Comparison of ENCODE assay signal across 8 mouse cellular contexts in genomic region chr4:155580420-155580819, GRCm38 (mm10). TPM values are rescaled to one million over a fixed set of nuclear protein-coding genes. Genes with fewer than 3 reads are reported as not detected.
DNase-seq lines count a peak whose midpoint lies in the region; TF ChIP-seq lines count a peak whose summit lies in the region.

No protein-coding gene starts in this region.

- no peak for TF ChIP-seq POLR2A in ES-Bruce4 (IDR thresholded peaks at IDR 0.05; ENCODE audit: insufficient read depth, low read length)

- H3K36me3 ChIP-seq in ES-Bruce4 (ENCODE audit: control insufficient read depth, insufficient read depth, low read length, poor library complexity, severe bottlenecking), result peaks cover 24% of the 10 kb centered on the region

- H3K27ac ChIP-seq in ES-Bruce4 (ENCODE audit: insufficient read depth, low read length), result no peak overlapping the region
- no peak overlapping the region for H3K27ac ChIP-seq in left cerebral cortex, adult 2 months

- no peaks in the 10 kb centered on the region for H3K9me3 ChIP-seq in ES-Bruce4 (replicated peaks; ENCODE audit: control insufficient read depth, insufficient read depth, low read length, poor library complexity, severe bottlenecking)

- H3K4me1 ChIP-seq in ES-Bruce4 (ENCODE audit: control insufficient read depth, insufficient read depth, low read length), result no peaks in the 10 kb centered on the region

- intact Hi-C loops in heart, postnatal 10 days (cut with DNase I), result loop anchor here (1.0 to 5.0 kb wide), 2 partner anchors 99 to 213 kb away; no protein-coding TSS in a partner anchor
- intact Hi-C loops in left cerebral cortex, adult 2 months (cut with DNase I), result loop anchor here (1.0 kb wide), 1 partner anchor 98 kb away; no protein-coding TSS in a partner anchor

- H3K9ac ChIP-seq in ES-Bruce4 (ENCODE audit: low read depth, poor library complexity, severe bottlenecking), result no peak overlapping the region

- TF ChIP-seq EP300 in ES-Bruce4 (IDR thresholded peaks at IDR 0.05; ENCODE audit: insufficient read depth, low read depth, low read length), result no peak

- peak; percentile 58 to 80 for DNase-seq in heart, postnatal 10 days
- no peak for DNase-seq in heart, adult 9 months (ENCODE audit: low spot score in 2 of 2)
- DNase-seq in 3T3-L1 (ENCODE audit: low read depth, low spot score), result peak; percentile 64
- DNase-seq in embryo, embryonic 11 days, result peak; percentile 65
- DNase-seq in left cerebral cortex, adult 2 months (ENCODE audit: extremely low spot score in 1 of 2, low spot score in 2 of 2), result peak in 1 of 2 experiments; percentile 55
- DNase-seq in right cerebral cortex, adult 2 months (ENCODE audit: low spot score in 2 of 2), result peak; percentile 66 to 75
- DNase-seq in ovary, postnatal 36 days (ENCODE audit: low spot score), result no peak

- H3K4me3 ChIP-seq in ES-Bruce4 (ENCODE audit: low read depth, low read length), result no peak overlapping the region
- H3K4me3 ChIP-seq in left cerebral cortex, adult 2 months, result no peak overlapping the region

- no peaks in the 10 kb centered on the region for H3K27me3 ChIP-seq in ES-Bruce4 (ENCODE audit: control insufficient read depth, insufficient read depth, low read length, poor library complexity, severe bottlenecking)

- TF ChIP-seq CTCF in ES-Bruce4 (IDR thresholded peaks at IDR 0.05; ENCODE audit: low read depth, low read length), result peak; percentile 61
- TF ChIP-seq CTCF in left cerebral cortex, adult 2 months (IDR thresholded peaks at IDR 0.05), result peak; percentile 95

RNA-seq across cellular contexts. Expression of gene Nadk, which starts 18.2 kb away (rescaled TPM):
- 10 to 100 TPM; 34.8 to 42.4 TPM for total RNA-seq in heart, postnatal 10 days (2021)
- polyA plus RNA-seq in ES-Bruce4 (2011; ENCODE audit: insufficient read depth, insufficient read length, low read depth, missing spikeins), result 108 and 116 TPM in 2 replicates
- 10 to 100 TPM; 55.9 to 58.2 TPM for total RNA-seq in left cerebral cortex, adult 2 months (2021)

RNA-seq across cellular contexts. Expression of gene Slc35e2, which starts 20.8 kb away (rescaled TPM):
- 10 to 100 TPM; 12.2 to 13.1 TPM for total RNA-seq in heart, postnatal 10 days (2021)
- 19.4 and 20.2 TPM in 2 replicates for polyA plus RNA-seq in ES-Bruce4 (2011; ENCODE audit: insufficient read depth, insufficient read length, low read depth, missing spikeins)
- total RNA-seq in left cerebral cortex, adult 2 months (2021), result 10 to 100 TPM; 47.3 to 50.5 TPM

RNA-seq across cellular contexts. Expression of gene Cdk11b, which starts 44.2 kb away (rescaled TPM):
- total RNA-seq in heart, postnatal 10 days (2021), result 10 to 100 TPM; 28.5 to 30.1 TPM
- 105 and 113 TPM in 2 replicates for polyA plus RNA-seq in ES-Bruce4 (2011; ENCODE audit: insufficient read depth, insufficient read length, low read depth, missing spikeins)
- 10 to 100 TPM; 46.8 to 56.0 TPM for total RNA-seq in left cerebral cortex, adult 2 months (2021)

Comparison
In these comparisons a context has a peak if more than half of its experiments do, and no peak if none do; other contexts are left out.
1. DNase-seq: peak in heart, postnatal 10 days (2 of 2), 3T3-L1 (single experiment), embryo, embryonic 11 days (single experiment) and right cerebral cortex, adult 2 months (2 of 2); none in heart, adult 9 months (0 of 2) and ovary, postnatal 36 days (single experiment).